Mouse (Mus musculus) liver, embryonic 14.5 days (tissue): ENCODE measurements at regions not wholly inside any gene's neighbourhood (a gene's known extent, or its start where the extent isn't known, plus 50 kb on each side); places are given as distances from the start of the nearest gene placed in this dataset.

Experiments used
- ATAC-seq: fragments of 200-750 bp; cut with Nextera tagmentation; 2 replicates; pipeline ENCODE4 v1.8.0; 2017; ENCODE audit warnings: moderate number of reproducible peaks, mild to moderate bottlenecking, moderate library complexity; ENCODE audit not compliant: insufficient read depth
- DNase-seq, 3 experiments: peaks; one replicate each; pipeline ENCODE4 v3.0.0-alpha.2; 2012 to 2013; ENCODE audit warnings: low read depth in 3 of 3, low spot score in 3 of 3
- H3K27ac ChIP-seq: fragments of 300-500 bp; sonication (generic); 2 replicates; pipeline ENCODE4 v1.5.1; 2014; ENCODE audit warnings: moderate library complexity, mild to moderate bottlenecking, control low read depth, inconsistent platforms
- H3K27me3 ChIP-seq: fragments of 300-500 bp; sonication (generic); 2 replicates; pipeline ENCODE4 v1.6.1; 2014; ENCODE audit warnings: mild to moderate bottlenecking, low read length, moderate library complexity; ENCODE audit not compliant: control insufficient read depth, insufficient read depth
- H3K36me3 ChIP-seq: fragments of 300-500 bp; sonication (generic); replicated peaks from 2 replicates; pipeline ENCODE4 v1.6.1; 2014; ENCODE audit warnings: low read depth; ENCODE audit not compliant: control insufficient read depth, insufficient read depth
- H3K4me1 ChIP-seq, 2 experiments: fragments of 200-500 bp in 1 of 2; fragments of 300-500 bp in 1 of 2; sonication (generic) in 1 of 2; replicated peaks; 2 replicates each; pipeline ENCODE4 v1.6.1; 2012 to 2014; ENCODE audit warnings: antibody characterized with exemption in 1 of 2, inconsistent platforms in 1 of 2, low read length in 1 of 2; ENCODE audit not compliant: control insufficient read depth in 2 of 2, insufficient read depth in 2 of 2
- H3K4me2 ChIP-seq: fragments of 300-500 bp; sonication (generic); 2 replicates; pipeline ENCODE4 v1.6.1; 2014; ENCODE audit warnings: low read depth, mild to moderate bottlenecking, control low read depth, moderate library complexity
- H3K4me3 ChIP-seq, 2 experiments: fragments of 200-500 bp in 1 of 2; fragments of 300-500 bp in 1 of 2; sonication (generic) in 1 of 2; 2 replicates each; pipeline ENCODE4 v1.5.1; 2012 to 2014; ENCODE audit warnings: low read depth in 2 of 2, low read length in 2 of 2, mild to moderate bottlenecking in 2 of 2, control low read depth in 1 of 2, inconsistent platforms in 1 of 2, moderate library complexity in 1 of 2; ENCODE audit not compliant: insufficient read depth in 1 of 2
- H3K9ac ChIP-seq: fragments of 300-500 bp; sonication (generic); replicated peaks from 2 replicates; pipeline ENCODE4 v1.6.1; 2014; ENCODE audit warnings: mild to moderate bottlenecking, control low read depth, moderate library complexity
- H3K9me3 ChIP-seq: fragments of 300-500 bp; sonication (generic); 2 replicates; pipeline ENCODE4 v1.6.1; 2016; ENCODE audit warnings: low read length, mixed read lengths; ENCODE audit not compliant: control insufficient read depth
- CTCF ChIP-seq: IDR thresholded peaks from 2 replicates; pipeline ENCODE4 v1.5.1; 2016; ENCODE audit warnings: antibody characterized with exemption, low read depth, control low read depth
- EP300 ChIP-seq: IDR thresholded peaks from 2 replicates; pipeline ENCODE4 v1.6.1; 2016; ENCODE audit warnings: antibody characterized with exemption, low read depth
- WGBS: fragments of 180-500 bp; shearing (Covaris S2); extraction: QIAGEN DNeasy Blood & Tissue Kit; methylation state at CpG from one replicate; pipeline ENCODE4 v1.1.7; 2014; ENCODE audit not compliant: insufficient replicate concordance; 5-methylcytosine and 5-hydroxymethylcytosine counted together

- 52% methylated on average over 5 of the region's 5 CpGs for WGBS
- Histone ChIP-seq H3K27ac (no peak overlapping the region), H3K4me3 (no peak overlapping the region), H3K9ac (no peak overlapping the region), H3K9me3 (no peaks in the 10 kb centered on the region), H3K4me1 (no peaks in the 10 kb centered on the region), H3K36me3 (no peaks in the 10 kb centered on the region), H3K27me3 (no peaks in the 10 kb centered on the region), H3K4me2 (no peak overlapping the region)
- DNase-seq (no peak), ATAC-seq (no peak)
- peak; percentile 18; the same call in 1 of the 2 replicates for TF ChIP-seq CTCF
- no peak for TF ChIP-seq EP300
Observed at GRCm38 (mm10) chr16:60941767-60942166, 336.4 kb upstream of the Epha6 start.
